Mouse (Mus musculus): ENCODE measurements around the gene Numa1.

DNA sequence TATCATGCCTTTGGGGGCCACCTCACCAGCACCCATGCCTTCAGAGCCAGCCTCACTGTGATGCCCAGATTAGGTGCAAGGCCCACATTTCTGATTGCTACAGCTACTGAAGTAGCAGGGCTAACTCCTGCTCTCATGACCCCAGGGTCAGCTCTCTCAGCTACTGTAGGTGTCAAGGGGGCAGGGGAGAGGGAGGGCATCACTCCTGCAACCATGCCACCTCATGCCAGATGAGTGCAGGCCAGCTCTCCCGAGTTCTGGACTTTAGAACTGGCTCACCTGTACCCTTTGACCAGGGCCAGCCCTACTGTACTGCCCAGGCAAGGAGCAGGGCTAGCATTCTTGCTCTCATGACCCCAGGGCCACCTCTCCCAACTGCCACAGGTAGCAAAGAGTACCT is 48.8 kb downstream of the Numa1 start:
- TF ChIP-seq CTCF (IDR thresholded peaks at IDR 0.05; ENCODE audit: low read depth, low read length) (no peak), POLR2A (IDR thresholded peaks at IDR 0.05; ENCODE audit: insufficient read depth, low read length) (no peak)
